ENCODE assay signal across 17 mouse cellular contexts in the genomic region with DNA sequence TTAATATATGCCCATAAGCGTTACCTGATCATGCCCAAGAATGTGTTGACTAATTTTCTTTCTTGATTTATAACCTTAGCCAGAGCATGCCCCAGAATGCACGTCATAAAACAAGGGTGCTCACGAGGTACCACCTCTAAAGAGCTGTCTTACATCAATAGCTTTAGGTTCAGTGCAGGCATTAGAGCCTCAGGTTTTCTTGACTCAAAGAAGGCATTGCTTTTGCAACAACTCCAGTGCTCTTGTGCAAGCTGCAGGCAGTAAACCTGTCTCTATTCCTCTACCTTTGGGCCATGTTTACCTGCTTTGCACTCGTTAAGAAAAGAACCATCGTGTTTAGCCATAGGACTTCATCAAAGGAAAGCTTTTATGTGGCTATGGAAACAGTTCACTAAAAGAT. TPM values are rescaled to one million over a fixed set of nuclear protein-coding genes. Genes with fewer than 3 reads are reported as not detected.
"Had no signal": no experiment of that assay in that cellular context is flagged by ENCODE, and none has a peak within 500 bp of the region (broad histone marks: within the 10 kb centered on the region; RNA-seq: fewer than 3 reads in every experiment).

No protein-coding gene starts in this region.

- DNase-seq: retina, postnatal 1 day; right cerebral cortex, adult 18-20 months; right cerebral cortex, postnatal 14 days; right cerebral cortex, postnatal 25 days; right cerebral cortex, postnatal 4 days; spleen, adult 18-20 months; thymus, adult 18-20 months; thymus, adult 2 months; thymus, postnatal 14 days; thymus, postnatal 25 days; thymus, postnatal 36 days; thymus, postnatal 4 days had no signal

RNA-seq across cellular contexts. Expression of gene Tmc1, which starts 43.6 kb away (rescaled TPM):
- polyA plus RNA-seq: small intestine, adult 2 months; stomach, embryonic 14.5 days; stomach, embryonic 16.5 days; stomach, postnatal 0 days; thymus, postnatal 0 days had no signal
